Mouse (Mus musculus) thymus, adult 2 months (tissue): ENCODE data around the gene Apobec3.

Experiments
- CTCF ChIP-seq: fragments of 200-500 bp; IDR thresholded peaks from 2 replicates; pipeline ENCODE4 v1.5.1; 2012; ENCODE audit warnings: mild to moderate bottlenecking, control low read depth, low read length, moderate library complexity, borderline replicate concordance; ENCODE audit not compliant: control insufficient read depth, poor library complexity, insufficient read depth; ENCODE audit errors: extremely low read depth
- POLR2A ChIP-seq: fragments of 200-500 bp; IDR thresholded peaks from 2 replicates; pipeline ENCODE4 v1.6.1; 2012; ENCODE audit warnings: mild to moderate bottlenecking, low read length, control low read depth, moderate library complexity; ENCODE audit not compliant: control insufficient read depth, poor library complexity, insufficient read depth; ENCODE audit errors: extremely low read depth

DNA sequence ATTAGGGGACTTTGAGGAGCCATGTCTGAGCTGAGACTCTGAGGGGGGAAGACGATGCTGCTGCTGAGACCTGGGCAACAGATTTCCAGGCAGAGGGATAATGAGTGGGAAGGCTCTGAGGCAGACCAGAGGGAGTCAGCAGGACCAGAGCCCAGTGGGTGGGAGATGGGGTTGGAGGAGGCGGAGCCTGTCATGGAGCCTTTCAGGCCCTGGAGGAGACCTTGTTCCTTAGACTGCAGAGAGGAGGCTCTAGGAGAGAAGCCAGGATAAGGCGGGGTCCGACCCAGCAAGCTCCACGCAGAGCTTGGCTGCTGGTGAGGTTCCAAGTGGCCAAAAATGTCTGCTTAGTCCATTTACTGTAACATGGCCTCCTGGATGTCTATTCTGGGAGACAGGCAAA, 44.4 kb upstream of the Apobec3 start:
- TF ChIP-seq POLR2A (no peak), CTCF (no peak)
